Mouse (Mus musculus): ENCODE results near the gene Golph3.

DNA sequence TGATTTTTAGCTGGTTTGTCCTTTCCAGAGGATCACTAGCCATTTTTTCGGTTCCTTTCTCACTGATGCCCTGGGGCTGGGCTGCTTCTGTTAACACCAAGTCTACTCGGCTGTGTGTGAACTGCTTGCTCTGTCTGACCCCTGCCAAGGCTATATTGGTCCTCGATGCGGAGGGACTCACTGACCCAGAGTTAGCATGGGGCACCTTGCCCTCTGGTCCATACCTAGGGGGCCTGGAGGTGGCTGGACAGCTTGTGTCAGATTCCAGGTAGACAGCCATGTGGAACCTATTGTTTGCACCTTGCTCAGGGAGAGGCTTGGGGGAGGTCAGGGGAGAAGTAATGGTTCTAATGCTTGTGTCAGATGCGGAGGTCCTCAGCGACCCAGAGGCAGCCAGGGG lies 52.7 kb downstream of the Golph3 start:
- TF ChIP-seq CTCF (IDR thresholded peaks at IDR 0.05; ENCODE audit: extremely low read depth, insufficient read depth, low read length): no peak
- no peak for TF ChIP-seq POLR2A (IDR thresholded peaks at IDR 0.05; ENCODE audit: extremely low read depth, insufficient read depth, low read length)

All from cortical plate, adult 2 months (tissue).